Mouse (Mus musculus) myocyte (in vitro differentiated cells): ENCODE results near the gene Klk6. TPM values are rescaled to one million over a fixed set of nuclear protein-coding genes. Genes with fewer than 3 reads are reported as not detected.

Source experiments
- H3K27me3 ChIP-seq: one replicate; pipeline ENCODE4 v1.6.1; 2011; ENCODE audit not compliant: control insufficient read depth, insufficient read depth, insufficient read length
- H3K36me3 ChIP-seq: one replicate; pipeline ENCODE4 v1.6.1; 2011; ENCODE audit not compliant: control insufficient read depth, insufficient read depth
- H3K4me2 ChIP-seq: one replicate; pipeline ENCODE4 v1.6.1; 2011; ENCODE audit warnings: low read depth, control low read depth
- H3K4me3 ChIP-seq: one replicate; pipeline ENCODE4 v1.5.1; 2011; ENCODE audit warnings: mild to moderate bottlenecking, control low read depth, moderate library complexity
- H3K79me2 ChIP-seq: one replicate; pipeline ENCODE4 v1.6.1; 2011; ENCODE audit not compliant: control insufficient read depth, insufficient read depth
- H3ac ChIP-seq: one replicate; pipeline ENCODE4 v1.6.1; 2011; ENCODE audit not compliant: control insufficient read depth, insufficient read length
- CEBPB ChIP-seq: IDR thresholded peaks from 2 replicates; pipeline ENCODE4 v1.6.1; 2011; ENCODE audit warnings: mild to moderate bottlenecking, moderate library complexity; ENCODE audit not compliant: poor library complexity, insufficient read depth, severe bottlenecking
- E2F4 ChIP-seq: IDR thresholded peaks from one replicate; pipeline ENCODE4 v1.6.1; 2011; ENCODE audit warnings: mild to moderate bottlenecking, control low read depth, moderate library complexity; ENCODE audit not compliant: insufficient read depth
- MAX ChIP-seq: IDR thresholded peaks from one replicate; pipeline ENCODE4 v1.6.1; 2011; ENCODE audit warnings: low read depth, mild to moderate bottlenecking, control low read depth
- MYOD1 ChIP-seq, 3 experiments: IDR thresholded peaks; one replicate each; pipeline ENCODE4 v1.6.1; 2011; ENCODE audit warnings: control low read depth in 2 of 3, low read depth in 2 of 3, mild to moderate bottlenecking in 2 of 3, moderate library complexity in 1 of 3; ENCODE audit not compliant: insufficient read length in 2 of 3, control insufficient read depth in 1 of 3
- MYOG ChIP-seq, 3 experiments: IDR thresholded peaks; one replicate each; pipeline ENCODE4 v1.6.1; 2011; ENCODE audit warnings: control low read depth in 2 of 3, low read depth in 2 of 3, mild to moderate bottlenecking in 2 of 3; ENCODE audit not compliant: insufficient read length in 2 of 3, control insufficient read depth in 1 of 3, insufficient read depth in 1 of 3
- POLR2A ChIP-seq: IDR thresholded peaks from one replicate; pipeline ENCODE4 v1.6.1; 2011; ENCODE audit warnings: low read depth, mild to moderate bottlenecking, control low read depth, moderate library complexity; ENCODE audit not compliant: insufficient read length
- POLR2AphosphoS2 ChIP-seq: IDR thresholded peaks from one replicate; pipeline ENCODE4 v1.6.1; 2011; ENCODE audit warnings: low read depth, control low read depth; ENCODE audit not compliant: insufficient read length
- REST ChIP-seq: IDR thresholded peaks from one replicate; pipeline ENCODE4 v1.6.1; 2011; ENCODE audit warnings: mild to moderate bottlenecking, control low read depth, moderate library complexity; ENCODE audit not compliant: insufficient read depth, insufficient read length
- SRF ChIP-seq: IDR thresholded peaks from one replicate; pipeline ENCODE4 v1.6.1; 2011; ENCODE audit warnings: low read depth; ENCODE audit not compliant: control insufficient read depth, insufficient read length
- TCF12 ChIP-seq: IDR thresholded peaks from one replicate; pipeline ENCODE4 v1.6.1; 2011; ENCODE audit warnings: mild to moderate bottlenecking, control low read depth; ENCODE audit not compliant: poor library complexity, insufficient read depth, severe bottlenecking
- TCF3 ChIP-seq: IDR thresholded peaks from one replicate; pipeline ENCODE4 v1.6.1; 2011; ENCODE audit warnings: low read depth, control low read depth; ENCODE audit not compliant: insufficient read length
- USF1 ChIP-seq: IDR thresholded peaks from one replicate; pipeline ENCODE4 v1.6.1; 2011; ENCODE audit warnings: low read depth, mild to moderate bottlenecking, control low read depth, moderate library complexity
- polyA plus RNA-seq: library from polyadenylated mRNA; unstranded; fragments of >200 nt; fragmentation: generic; extraction: Trizol; gene quantifications from one replicate; pipeline ENCODE4 v1.2.1, GENCODE M21; 2012; ENCODE audit warnings: missing spikeins

Klk6 gene
- polyA plus RNA-seq, 1 experiment = not detected

DNA sequence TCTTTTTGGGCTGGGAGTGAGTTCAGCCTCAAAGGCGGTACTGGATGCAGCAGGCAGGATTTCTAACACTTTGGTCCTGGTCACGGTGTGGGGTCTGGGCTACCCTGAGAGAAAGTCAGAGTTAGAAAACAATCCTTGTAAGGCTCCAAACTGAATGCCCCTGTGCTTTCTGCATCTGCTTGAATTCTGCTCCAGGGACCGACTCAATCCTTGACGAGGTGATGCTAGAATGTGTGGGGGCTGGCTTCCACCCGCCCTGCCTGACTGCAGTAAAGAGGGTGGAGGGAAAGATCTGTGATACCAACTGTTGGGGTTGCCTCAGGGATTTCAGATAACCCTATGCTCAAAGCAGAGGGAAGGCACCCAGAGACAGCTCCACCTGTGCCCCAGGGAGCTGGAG lies 13.3 kb upstream of the Klk6 start, which contains the start of gene Klk7:
Gene Klk7, plus strand, starts transcription at position 301 of the 400 bp plus-strand sequence.
- Histone ChIP-seq H3K27me3 (no peaks in the 10 kb centered on the region), H3K36me3 (no peaks in the 10 kb centered on the region), H3K4me3 (no peak within 1 kb of the TSS), H3K4me2 (no peak within 1 kb of the TSS), H3K79me2 (no peaks in the 10 kb centered on the region), H3ac (no peak within 1 kb of the TSS)
- no peak for TF ChIP-seq MYOD1 (IDR thresholded peaks at IDR 0.05; ENCODE audit: control insufficient read depth in 1 of 3, insufficient read length in 2 of 3, low read depth in 2 of 3)
- no peak for TF ChIP-seq MAX
- TF ChIP-seq MYOG (IDR thresholded peaks at IDR 0.05; ENCODE audit: control insufficient read depth in 1 of 3, insufficient read depth in 1 of 3, insufficient read length in 2 of 3, low read depth in 2 of 3) = no peak
- TF ChIP-seq CEBPB = no peak
- no peak for TF ChIP-seq TCF3
- TF ChIP-seq TCF12 = no peak
- TF ChIP-seq USF1 = no peak

DNA sequence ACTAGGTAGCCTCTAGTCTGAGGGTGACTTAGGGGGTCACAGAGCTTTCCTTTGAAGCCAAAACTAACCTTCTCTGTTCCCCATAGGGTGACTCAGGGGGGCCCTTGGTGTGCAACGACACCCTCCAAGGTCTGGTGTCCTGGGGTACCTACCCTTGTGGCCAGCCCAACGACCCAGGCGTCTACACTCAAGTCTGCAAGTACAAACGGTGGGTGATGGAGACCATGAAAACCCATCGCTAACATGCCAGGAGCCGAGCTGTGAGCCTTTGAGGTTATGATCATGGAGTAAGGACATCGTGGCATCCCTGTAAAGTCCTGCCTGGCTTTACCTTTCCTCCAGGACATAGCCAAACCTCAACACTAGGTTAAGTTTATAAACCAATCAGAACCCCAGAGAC lies 9.1 kb upstream of the Klk6 start:
- Histone ChIP-seq H3K4me2 (no peak overlapping the region), H3K79me2 (no peaks in the 10 kb centered on the region), H3K27me3 (no peaks in the 10 kb centered on the region), H3ac (no peak overlapping the region), H3K4me3 (no peak overlapping the region), H3K36me3 (no peaks in the 10 kb centered on the region)
- TF ChIP-seq USF1 (no peak), MYOD1 (IDR thresholded peaks at IDR 0.05; ENCODE audit: control insufficient read depth in 1 of 3, insufficient read length in 2 of 3, low read depth in 2 of 3) (no peak), MAX (no peak), POLR2AphosphoS2 (no peak), POLR2A (no peak), MYOG (IDR thresholded peaks at IDR 0.05; ENCODE audit: control insufficient read depth in 1 of 3, insufficient read depth in 1 of 3, insufficient read length in 2 of 3, low read depth in 2 of 3) (no peak), REST (no peak), SRF (no peak), TCF12 (no peak), TCF3 (no peak), E2F4 (no peak)

DNA sequence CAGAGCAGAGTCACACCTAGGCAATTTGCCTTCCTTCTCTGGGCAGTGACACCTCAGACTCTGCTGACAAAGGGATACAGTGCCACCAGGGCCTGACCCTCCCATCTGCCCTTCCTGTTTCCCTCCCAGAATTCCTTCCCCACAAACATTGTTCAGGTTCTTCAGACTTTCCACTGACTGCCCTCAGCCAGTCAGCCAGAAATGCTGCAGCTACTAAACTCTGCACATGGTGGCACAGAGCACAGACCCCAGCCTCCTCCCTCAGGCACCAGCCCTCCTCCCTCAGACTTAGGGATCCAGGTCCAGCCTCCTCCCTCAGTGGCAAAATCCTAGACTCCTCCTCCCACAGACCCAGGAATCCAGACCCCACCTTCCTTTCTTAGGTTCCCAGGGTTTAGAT lies 7.6 kb upstream of the Klk6 start:
- no peaks in the 10 kb centered on the region for H3K79me2 ChIP-seq
- no peak overlapping the region for H3K4me3 ChIP-seq
- H3K27me3 ChIP-seq = no peaks in the 10 kb centered on the region
- H3ac ChIP-seq = no peak overlapping the region
- H3K36me3 ChIP-seq = no peaks in the 10 kb centered on the region
- TF ChIP-seq USF1 (no peak), POLR2AphosphoS2 (no peak), MAX (no peak)
- H3K4me2 ChIP-seq = no peak overlapping the region

DNA sequence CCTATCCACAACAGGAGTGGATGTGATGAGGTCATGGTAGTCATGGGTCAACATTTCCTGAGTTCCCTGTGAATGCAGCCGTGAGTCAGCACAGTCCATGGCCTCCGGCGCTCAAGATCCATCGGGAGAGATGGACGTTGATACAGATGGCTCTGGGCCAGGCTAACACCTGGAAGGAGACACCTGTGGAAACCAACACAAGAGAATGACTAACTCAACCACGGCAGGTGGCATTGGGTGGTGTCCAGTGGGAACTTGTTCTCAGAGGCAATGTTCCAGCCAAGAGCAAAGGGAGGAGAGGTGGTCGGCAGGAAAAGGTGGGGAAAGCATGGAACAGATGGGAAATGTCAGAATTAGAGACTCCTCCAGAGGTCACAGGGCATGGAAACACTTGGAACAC lies 2.7 kb upstream of the Klk6 start:
- no peak overlapping the region for H3K4me3 ChIP-seq
- no peak overlapping the region for H3ac ChIP-seq
- no peak overlapping the region for H3K4me2 ChIP-seq
- H3K36me3 ChIP-seq = no peaks in the 10 kb centered on the region
- no peaks in the 10 kb centered on the region for H3K27me3 ChIP-seq
- TF ChIP-seq REST = no peak
- TF ChIP-seq MAX = no peak
- no peak for TF ChIP-seq MYOG (IDR thresholded peaks at IDR 0.05; ENCODE audit: control insufficient read depth in 1 of 3, insufficient read depth in 1 of 3, insufficient read length in 2 of 3, low read depth in 2 of 3)
- TF ChIP-seq MYOD1 (IDR thresholded peaks at IDR 0.05; ENCODE audit: control insufficient read depth in 1 of 3, insufficient read length in 2 of 3, low read depth in 2 of 3) = no peak
- no peak for TF ChIP-seq SRF
- TF ChIP-seq USF1 = no peak
- no peaks in the 10 kb centered on the region for H3K79me2 ChIP-seq

DNA sequence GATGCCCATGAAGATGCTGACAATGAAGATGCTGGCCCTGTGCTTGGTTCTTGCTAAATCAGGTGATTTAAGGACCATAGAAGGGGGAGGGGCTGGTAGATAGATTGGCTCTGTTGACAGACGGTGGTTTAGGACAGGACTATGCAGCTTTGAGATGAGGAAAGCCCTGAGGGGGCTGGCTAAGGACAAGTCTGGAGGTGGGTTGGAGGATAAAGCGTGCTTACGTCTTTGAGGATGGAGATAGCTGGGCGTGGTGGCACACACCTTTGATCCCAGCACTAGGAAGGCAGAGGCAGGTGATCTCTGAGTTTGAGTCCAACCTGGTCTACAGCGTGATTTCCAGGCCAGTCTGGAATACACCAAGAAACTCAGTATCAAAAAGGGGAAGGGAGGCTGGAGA lies 1.8 kb downstream of the Klk6 start:
- H3ac ChIP-seq = no peak overlapping the region
- H3K79me2 ChIP-seq = no peaks in the 10 kb centered on the region
- no peak for TF ChIP-seq POLR2A
- TF ChIP-seq CEBPB = no peak
- TF ChIP-seq USF1 = no peak
- TF ChIP-seq TCF3 = no peak
- no peak for TF ChIP-seq MYOG (IDR thresholded peaks at IDR 0.05; ENCODE audit: control insufficient read depth in 1 of 3, insufficient read depth in 1 of 3, insufficient read length in 2 of 3, low read depth in 2 of 3)
- TF ChIP-seq SRF = no peak
- TF ChIP-seq POLR2AphosphoS2 = no peak
- TF ChIP-seq E2F4 = no peak
- no peak for TF ChIP-seq MAX
- no peaks in the 10 kb centered on the region for H3K36me3 ChIP-seq
- peaks cover 4% of the 10 kb centered on the region for H3K27me3 ChIP-seq
- H3K4me3 ChIP-seq = no peak overlapping the region
- no peak overlapping the region for H3K4me2 ChIP-seq

DNA sequence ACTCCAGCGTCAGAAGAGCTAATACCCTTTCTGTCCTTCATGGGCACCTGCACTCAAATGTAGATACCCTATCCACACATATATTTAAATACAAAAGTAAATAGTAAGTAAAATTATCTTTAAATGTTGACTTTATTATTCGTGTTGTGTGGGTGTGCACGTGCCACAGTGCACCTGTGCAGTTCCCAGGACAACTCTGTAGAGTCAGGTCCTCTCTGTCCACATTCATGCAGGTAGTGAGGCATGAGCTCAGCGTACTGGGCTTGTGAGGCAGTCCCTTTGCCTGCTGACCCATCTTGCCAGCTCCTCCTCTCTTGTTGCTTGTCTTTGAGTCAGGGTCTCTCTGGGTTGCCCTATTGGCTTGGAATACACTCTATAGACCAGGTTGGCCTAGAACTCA lies 3.4 kb downstream of the Klk6 start:
- H3K4me2 ChIP-seq = no peak overlapping the region
- no peak for TF ChIP-seq POLR2AphosphoS2
- no peak for TF ChIP-seq E2F4
- TF ChIP-seq POLR2A = no peak
- TF ChIP-seq MYOG (IDR thresholded peaks at IDR 0.05; ENCODE audit: control insufficient read depth in 1 of 3, insufficient read depth in 1 of 3, insufficient read length in 2 of 3, low read depth in 2 of 3) = no peak
- no peak for TF ChIP-seq CEBPB
- no peak for TF ChIP-seq TCF12
- no peak for TF ChIP-seq USF1
- no peak for TF ChIP-seq MAX
- no peak overlapping the region for H3K4me3 ChIP-seq
- no peak overlapping the region for H3ac ChIP-seq
- peaks cover 4% of the 10 kb centered on the region for H3K27me3 ChIP-seq
- no peaks in the 10 kb centered on the region for H3K79me2 ChIP-seq
- H3K36me3 ChIP-seq = no peaks in the 10 kb centered on the region
